Mouse (Mus musculus) forebrain, embryonic 12.5 days (tissue): ENCODE results near the gene Ephx3. TPM values are rescaled to one million over a fixed set of nuclear protein-coding genes. Genes with fewer than 3 reads are reported as not detected.

Experiments used
- ATAC-seq: fragments of 200-750 bp; cut with Nextera tagmentation; 2 replicates; pipeline ENCODE4 v1.8.0; 2017; ENCODE audit warnings: moderate TSS enrichment; ENCODE audit not compliant: low FRiP score
- H3K27ac ChIP-seq: fragments of 300-500 bp; sonication (generic); 2 replicates; pipeline ENCODE4 v1.5.1; 2016; ENCODE audit warnings: mild to moderate bottlenecking
- H3K27me3 ChIP-seq: fragments of 300-500 bp; sonication (generic); 2 replicates; pipeline ENCODE4 v1.6.1; 2016; ENCODE audit warnings: mild to moderate bottlenecking
- H3K36me3 ChIP-seq: fragments of 300-500 bp; sonication (generic); replicated peaks from 2 replicates; pipeline ENCODE4 v1.6.1; 2016; ENCODE audit warnings: mild to moderate bottlenecking
- H3K4me1 ChIP-seq: fragments of 300-500 bp; sonication (generic); 2 replicates; pipeline ENCODE4 v1.6.1; 2016
- H3K4me2 ChIP-seq: fragments of 300-500 bp; sonication (generic); 2 replicates; pipeline ENCODE4 v1.6.1; 2016; ENCODE audit warnings: mild to moderate bottlenecking, moderate library complexity
- H3K4me3 ChIP-seq: fragments of 300-500 bp; sonication (generic); replicated peaks from 2 replicates; pipeline ENCODE4 v1.5.1; 2016; ENCODE audit warnings: mild to moderate bottlenecking
- H3K9ac ChIP-seq: fragments of 300-500 bp; sonication (generic); 2 replicates; pipeline ENCODE4 v1.6.1; 2016; ENCODE audit warnings: mild to moderate bottlenecking
- H3K9me3 ChIP-seq: fragments of 300-500 bp; sonication (generic); 2 replicates; pipeline ENCODE4 v1.6.1; 2016
- WGBS: fragments of 180-500 bp; shearing (Covaris S2); methylation state at CpG from one replicate; pipeline ENCODE4 v1.1.7; 2016; 5-methylcytosine and 5-hydroxymethylcytosine counted together
- polyA plus RNA-seq: library from polyadenylated mRNA; unstranded; fragments of >200 nt; fragmentation: Nextera tagmentation; extraction: Ambion mirVana; gene quantifications from 2 replicates; pipeline ENCODE4 v1.2.1, GENCODE M21; 2016

The Ephx3 gene
- polyA plus RNA-seq, 1 experiment from 2014 or later = not detected

DNA sequence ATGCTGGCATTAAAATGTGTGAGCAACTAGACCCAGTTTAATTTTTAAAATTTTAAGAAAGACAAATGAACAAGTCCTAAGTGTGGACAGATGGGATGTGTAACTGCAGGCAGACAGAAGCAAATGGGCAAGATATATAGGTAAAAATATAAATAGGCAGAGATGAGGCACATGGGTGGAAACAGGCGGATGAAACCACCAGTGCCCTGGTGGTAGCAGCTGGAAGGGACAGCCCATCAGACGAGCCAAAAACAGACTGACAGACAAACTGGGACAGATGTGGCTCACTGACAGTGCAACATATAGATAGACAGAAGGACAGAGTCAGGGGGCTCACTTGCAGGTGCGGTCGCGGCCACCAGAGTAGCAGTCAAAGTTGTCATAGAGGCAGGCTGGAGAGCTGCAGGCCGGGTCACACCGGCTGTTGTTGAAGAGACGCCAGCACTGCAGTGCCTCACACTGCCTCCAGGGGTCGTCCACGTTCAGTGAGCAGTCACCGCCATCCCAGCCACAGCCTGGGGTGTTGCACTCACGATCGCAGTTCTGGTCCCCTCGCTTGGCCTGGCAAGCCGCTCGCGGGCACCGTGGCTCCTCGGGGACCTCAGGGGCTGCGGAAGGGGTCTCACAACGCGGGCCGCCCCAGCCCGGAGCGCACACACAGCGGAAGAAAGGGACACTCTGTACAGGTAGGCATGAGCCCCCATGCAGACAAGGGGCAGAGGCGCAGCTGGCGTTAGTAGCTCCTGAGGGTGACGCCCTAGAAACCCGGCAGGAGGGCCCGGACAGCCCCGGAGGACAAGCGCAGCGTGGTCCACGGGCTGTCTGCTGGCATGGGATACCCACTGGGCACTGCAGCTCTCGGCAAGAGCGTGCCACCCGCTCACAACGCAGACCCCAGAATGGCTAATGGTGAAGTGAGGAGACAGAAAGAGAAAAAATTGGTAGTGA lies 46.2 kb downstream of the Ephx3 start:
- no peaks in the 10 kb centered on the region for H3K9me3 ChIP-seq
- no peak overlapping the region for H3K27ac ChIP-seq
- H3K27me3 ChIP-seq = no peaks in the 10 kb centered on the region
- 0 out of 2 replicates have a peak overlapping the region, but pooled peaks have one; percentile 21 for H3K9ac ChIP-seq
- WGBS = 22% methylated on average over 39 of the region's 39 CpGs
- peak overlapping the region; percentile 28 for H3K4me3 ChIP-seq
- peaks cover 94% of the 10 kb centered on the region for H3K36me3 ChIP-seq
- peaks cover 4% of the 10 kb centered on the region; the same call in 1 of the 2 replicates for H3K4me1 ChIP-seq
- H3K4me2 ChIP-seq = peak overlapping the region; percentile 47
- ATAC-seq = peak; percentile 78

DNA sequence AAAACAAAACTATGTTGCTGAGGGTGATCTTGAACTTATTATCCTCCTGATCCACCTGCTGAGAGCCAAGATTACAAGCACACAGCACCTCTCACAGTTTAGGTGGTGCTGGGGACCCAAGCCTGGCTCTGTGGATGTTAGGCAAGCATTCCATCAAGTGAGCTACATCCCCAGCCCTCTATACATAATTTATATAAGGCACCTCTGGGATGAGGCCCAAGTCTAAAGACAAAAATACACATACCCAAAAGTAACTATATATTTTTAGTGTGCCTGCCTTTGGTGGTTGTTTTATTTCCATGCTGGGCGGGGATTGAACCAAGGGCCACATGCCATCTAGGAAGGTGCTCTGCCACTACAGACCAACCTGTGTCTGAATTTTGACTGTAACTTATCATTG lies 47.1 kb downstream of the Ephx3 start:
- no peak overlapping the region for H3K4me3 ChIP-seq
- no peaks in the 10 kb centered on the region for H3K27me3 ChIP-seq
- 93% methylated on average over 1 of the region's 1 CpGs for WGBS
- no peak overlapping the region for H3K4me2 ChIP-seq
- peaks cover 4% of the 10 kb centered on the region; the same call in 1 of the 2 replicates for H3K4me1 ChIP-seq
- H3K9ac ChIP-seq = no peak overlapping the region
- H3K27ac ChIP-seq = no peak overlapping the region
- ATAC-seq = no peak
- H3K36me3 ChIP-seq = peaks cover 94% of the 10 kb centered on the region
- no peaks in the 10 kb centered on the region for H3K9me3 ChIP-seq

Other genes with a start within 250 kb of the Ephx3 start
- 63.0 and 64.5 TPM in 2 replicates for gene Rrp1b, start 153.4 kb downstream of the Ephx3 start, polyA plus RNA-seq
- gene Hsf2bp, start 153.2 kb downstream of the Ephx3 start, polyA plus RNA-seq = 0.46 and 0.55 TPM in 2 replicates
- 21.4 and 24.4 TPM in 2 replicates for gene Notch3, start 22.7 kb downstream of the Ephx3 start, polyA plus RNA-seq
- gene Brd4, start 95.2 kb upstream of the Ephx3 start, polyA plus RNA-seq = 103 and 112 TPM in 2 replicates
- 143 and 145 TPM in 2 replicates for gene Akap8, start 131.7 kb upstream of the Ephx3 start, polyA plus RNA-seq
- gene Akap8l, start 161.1 kb upstream of the Ephx3 start, polyA plus RNA-seq = 110 TPM in 2 replicates
- gene Wiz, start 199.9 kb upstream of the Ephx3 start, polyA plus RNA-seq = 40.3 and 44.3 TPM in 2 replicates
- gene Rasal3, start 214.0 kb upstream of the Ephx3 start, polyA plus RNA-seq = 0.41 and 0.77 TPM in 2 replicates
- gene Pglyrp2, start 234.6 kb upstream of the Ephx3 start, polyA plus RNA-seq = not detected in 2 replicates